Comparison of ENCODE assay signal across 8 mouse cellular contexts in the genomic region with DNA sequence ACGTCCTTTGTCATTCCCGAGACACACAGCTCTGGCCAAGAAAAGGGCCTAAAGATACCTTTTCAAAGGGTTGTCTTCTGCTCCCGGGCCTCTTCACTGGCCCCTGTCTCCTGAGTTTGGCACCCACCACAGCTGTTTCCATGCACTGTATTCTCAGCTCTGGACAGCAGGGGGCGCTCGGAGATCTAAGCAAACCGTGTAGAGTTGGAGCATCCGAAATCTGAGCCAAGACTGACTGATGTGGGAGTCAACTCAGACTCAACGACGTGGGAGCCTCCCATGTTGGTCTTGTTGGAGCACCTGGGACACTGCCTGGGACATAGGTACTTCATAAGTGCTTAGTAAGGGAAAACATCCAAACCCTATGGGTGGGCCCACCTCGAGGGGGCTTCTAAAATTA. TPM values are rescaled to one million over a fixed set of nuclear protein-coding genes. Genes with fewer than 3 reads are reported as not detected.
DNase-seq lines count a peak whose midpoint lies in the region; ATAC-seq lines count a peak whose summit lies in the region.

No protein-coding gene starts in this region.

- H3K4me2 ChIP-seq in limb, embryonic 11.5 days (ENCODE audit: low read depth, severe bottlenecking), result no peak overlapping the region
- no peak overlapping the region for H3K4me2 ChIP-seq in midbrain, embryonic 16.5 days (ENCODE audit: low read length)

- no peak overlapping the region for H3K27ac ChIP-seq in limb, embryonic 11.5 days (replicated peaks; ENCODE audit: low read depth, low read length)
- H3K27ac ChIP-seq in midbrain, embryonic 16.5 days (ENCODE audit: low read length), result no peak overlapping the region

- peak; percentile 77 for DNase-seq in 416B (ENCODE audit: low read depth)
- DNase-seq in adrenal gland, postnatal 14 days, result peak; percentile 90
- DNase-seq in embryo, embryonic 9.5 days (ENCODE audit: extremely low spot score), result peak; percentile 82
- DNase-seq in heart, adult 18-20 months, result peak; percentile 79 to 96
- peak; percentile 59 to 88 for DNase-seq in kidney, adult 8-10 months
- DNase-seq in limb, embryonic 11.5 days (ENCODE audit: low spot score), result peak; percentile 93
- DNase-seq in spleen, postnatal 10 days (ENCODE audit: low spot score in 2 of 2), result peak; percentile 75 to 89

- H3K36me3 ChIP-seq in limb, embryonic 11.5 days (ENCODE audit: control insufficient read depth, insufficient read depth, low read length), result peaks cover 6% of the 10 kb centered on the region; the same call in 1 of the 2 replicates
- peaks cover 5% of the 10 kb centered on the region; the same call in 1 of the 2 replicates for H3K36me3 ChIP-seq in midbrain, embryonic 16.5 days (ENCODE audit: control insufficient read depth, insufficient read depth, low read length)

- ATAC-seq in limb, embryonic 11.5 days (ENCODE audit: insufficient number of reproducible peaks, low FRiP score, low TSS enrichment, low read depth), result peak; percentile 54; the same call in 1 of the 2 replicates
- ATAC-seq in midbrain, embryonic 16.5 days, result peak; percentile 67; the same call in 1 of the 2 replicates

- H3K9ac ChIP-seq in limb, embryonic 11.5 days (ENCODE audit: low read length), result no peak overlapping the region
- no peak overlapping the region for H3K9ac ChIP-seq in midbrain, embryonic 16.5 days (ENCODE audit: low read depth, low read length)

- H3K4me3 ChIP-seq in limb, embryonic 11.5 days (ENCODE audit: low read depth, low read length), result no peak overlapping the region
- H3K4me3 ChIP-seq in midbrain, embryonic 16.5 days (ENCODE audit: low read depth, low read length), result no peak overlapping the region

- WGBS in limb, embryonic 11.5 days, result 14% methylated on average over 10 of the region's 10 CpGs
- WGBS in midbrain, embryonic 16.5 days, result 17% methylated on average over 10 of the region's 10 CpGs

- no peaks in the 10 kb centered on the region for H3K9me3 ChIP-seq in limb, embryonic 11.5 days (ENCODE audit: control insufficient read depth, low read length)
- no peaks in the 10 kb centered on the region for H3K9me3 ChIP-seq in midbrain, embryonic 16.5 days (replicated peaks; ENCODE audit: control insufficient read depth, low read length, poor library complexity, severe bottlenecking)

- H3K4me1 ChIP-seq in limb, embryonic 11.5 days (ENCODE audit: control insufficient read depth, insufficient read depth, low read length), result no peaks in the 10 kb centered on the region
- no peaks in the 10 kb centered on the region for H3K4me1 ChIP-seq in midbrain, embryonic 16.5 days (ENCODE audit: control insufficient read depth, insufficient read depth, low read length)

- H3K27me3 ChIP-seq in limb, embryonic 11.5 days (ENCODE audit: control insufficient read depth, insufficient read depth, low read length), result no peaks in the 10 kb centered on the region
- H3K27me3 ChIP-seq in midbrain, embryonic 16.5 days (ENCODE audit: control insufficient read depth, insufficient read depth, low read depth, low read length), result no peaks in the 10 kb centered on the region

RNA-seq across cellular contexts. Expression of a gene that starts 10.1 kb away (rescaled TPM):
- total RNA-seq in adrenal gland, postnatal 14 days (2021), result 106 and 116 TPM in 2 replicates
- total RNA-seq in heart, adult 18-20 months (2021), result 10 to 100 TPM; 42.7 to 46.4 TPM
- polyA plus RNA-seq in limb, embryonic 11.5 days (2014; fragmentation: Nextera tagmentation; extraction: Ambion mirVana), result 369 TPM in 2 replicates
- 99.5 and 105 TPM in 2 replicates for polyA plus RNA-seq in midbrain, embryonic 16.5 days (2015; fragmentation: Nextera tagmentation; extraction: Ambion mirVana)

RNA-seq across cellular contexts. Expression of a gene that starts 10.4 kb away (rescaled TPM):
- 2,387 and 2,670 TPM in 2 replicates for total RNA-seq in adrenal gland, postnatal 14 days (2021)
- 1,000 to 10,000 TPM; 4,737 to 4,778 TPM for total RNA-seq in heart, adult 18-20 months (2021)
- polyA plus RNA-seq in limb, embryonic 11.5 days (2014; fragmentation: Nextera tagmentation; extraction: Ambion mirVana), result 876 and 921 TPM in 2 replicates
- polyA plus RNA-seq in midbrain, embryonic 16.5 days (2015; fragmentation: Nextera tagmentation; extraction: Ambion mirVana), result 1,051 and 1,134 TPM in 2 replicates

RNA-seq across cellular contexts. Expression of a gene that starts 10.6 kb away (rescaled TPM):
- 0.64 TPM in 1 of 2 replicates, not detected in the other for total RNA-seq in adrenal gland, postnatal 14 days (2021)
- total RNA-seq in heart, adult 18-20 months (2021), result not detected
- polyA plus RNA-seq in limb, embryonic 11.5 days (2014; fragmentation: Nextera tagmentation; extraction: Ambion mirVana), result 1.7 and 2.1 TPM in 2 replicates
- 4.7 and 5.6 TPM in 2 replicates for polyA plus RNA-seq in midbrain, embryonic 16.5 days (2015; fragmentation: Nextera tagmentation; extraction: Ambion mirVana)

RNA-seq across cellular contexts. Expression of a gene that starts 31.0 kb away (rescaled TPM):
- total RNA-seq in adrenal gland, postnatal 14 days (2021), result 27.8 and 31.6 TPM in 2 replicates
- total RNA-seq in heart, adult 18-20 months (2021), result 1 to 10 TPM; 5.6 to 6.3 TPM
- 4.7 and 6.2 TPM in 2 replicates for polyA plus RNA-seq in limb, embryonic 11.5 days (2014; fragmentation: Nextera tagmentation; extraction: Ambion mirVana)
- polyA plus RNA-seq in midbrain, embryonic 16.5 days (2015; fragmentation: Nextera tagmentation; extraction: Ambion mirVana), result 18.2 and 22.2 TPM in 2 replicates

RNA-seq across cellular contexts. Expression of a gene that starts 57.7 kb away (rescaled TPM):
- total RNA-seq in adrenal gland, postnatal 14 days (2021), result 16.9 and 31.7 TPM in 2 replicates
- total RNA-seq in heart, adult 18-20 months (2021), result 1 to 10 TPM; 4.8 to 6.9 TPM
- polyA plus RNA-seq in limb, embryonic 11.5 days (2014; fragmentation: Nextera tagmentation; extraction: Ambion mirVana), result 2.1 and 2.4 TPM in 2 replicates
- 3.9 TPM in 2 replicates for polyA plus RNA-seq in midbrain, embryonic 16.5 days (2015; fragmentation: Nextera tagmentation; extraction: Ambion mirVana)
